Mouse (Mus musculus): ENCODE measurements around the gene Cs.

The Cs gene

DNA sequence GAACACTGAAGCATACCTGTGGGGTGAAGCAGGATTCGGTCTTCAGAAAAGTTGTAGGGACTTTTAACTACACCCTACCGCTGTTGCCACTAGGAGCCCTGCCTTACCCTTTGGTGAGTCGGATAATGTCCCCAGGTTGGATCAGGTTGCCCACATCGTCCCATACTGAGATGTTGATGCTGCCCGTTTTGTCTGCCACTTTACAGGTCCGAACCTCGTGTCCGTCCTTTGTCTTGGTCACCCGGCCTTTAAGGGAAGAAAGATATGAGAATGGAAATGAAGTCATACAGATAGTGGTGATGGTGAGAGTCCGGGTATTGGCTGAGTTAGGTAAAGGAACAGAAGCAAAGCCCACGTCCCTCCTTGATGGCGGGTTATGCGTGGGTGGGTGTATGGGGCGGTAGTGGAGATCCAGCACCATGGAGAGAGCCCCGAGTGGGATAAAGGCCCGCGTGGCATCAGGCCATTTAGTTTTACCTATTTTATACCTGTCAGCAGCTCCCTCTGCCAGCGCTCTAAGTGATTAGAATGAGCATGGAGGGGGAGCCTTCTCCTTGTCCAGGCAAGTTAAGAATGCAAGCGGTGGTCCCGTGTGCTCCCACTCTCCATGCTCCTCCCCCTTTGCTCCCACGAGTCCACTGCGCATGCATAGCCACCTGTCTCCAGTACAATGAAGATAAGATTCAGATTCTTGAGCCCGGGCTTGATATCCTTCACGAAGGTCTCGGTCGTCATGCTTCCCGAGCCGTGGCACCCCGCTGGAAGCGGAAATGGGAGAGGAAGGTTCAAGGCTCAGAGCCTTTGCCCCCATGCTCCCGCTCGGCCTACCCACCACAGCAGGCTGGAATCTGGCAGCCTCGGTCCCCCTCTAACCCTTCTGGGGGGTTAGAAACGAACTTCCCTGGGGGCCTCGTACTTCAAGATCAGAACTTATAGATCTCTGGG lies 71.3 kb downstream of the Cs start:
- WGBS = 13% methylated on average over 35 of the region's 35 CpGs

DNA sequence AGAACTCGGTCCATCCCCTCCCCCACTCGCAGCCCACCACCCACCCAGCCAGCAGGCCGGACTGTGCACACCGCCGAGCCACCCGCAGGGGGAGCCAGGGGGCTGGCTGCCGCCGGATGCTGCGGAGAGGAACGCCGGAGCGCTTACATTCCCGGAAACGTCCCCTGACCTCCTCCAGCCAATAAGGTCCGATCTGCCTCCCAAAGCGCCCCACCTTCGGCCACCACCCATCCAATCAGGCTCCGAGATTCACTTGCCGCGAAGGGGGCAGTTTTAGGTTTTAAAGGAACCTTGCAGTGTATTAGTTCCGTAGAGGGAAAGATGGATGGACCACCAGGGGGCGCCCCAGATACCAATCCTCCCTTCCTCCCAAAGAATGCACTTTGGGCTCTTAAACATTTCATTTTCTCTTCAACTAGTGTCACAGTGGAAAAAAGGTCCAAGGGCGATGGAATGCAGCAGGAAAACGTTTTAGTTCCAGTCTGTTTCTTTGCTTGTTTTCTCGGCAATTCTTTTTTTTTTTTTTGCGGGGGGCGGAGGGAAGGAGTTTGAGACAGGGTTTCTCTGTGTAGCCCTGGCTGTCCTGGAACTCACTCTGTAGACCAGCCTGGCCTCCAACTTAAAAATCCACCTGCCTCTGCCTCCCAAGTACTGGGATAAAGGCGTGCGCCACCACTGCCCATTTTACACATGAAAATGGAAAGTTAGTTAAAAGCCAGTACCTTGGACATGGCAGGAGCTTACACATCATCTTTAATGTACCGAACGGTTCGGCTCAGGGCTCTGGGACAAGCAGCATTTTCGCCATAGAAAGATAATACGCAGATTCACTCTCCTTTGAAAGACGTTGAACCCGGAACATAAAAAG lies 72.4 kb downstream of the Cs start:
- WGBS = 4% methylated on average over 36 of the region's 36 CpGs

DNA sequence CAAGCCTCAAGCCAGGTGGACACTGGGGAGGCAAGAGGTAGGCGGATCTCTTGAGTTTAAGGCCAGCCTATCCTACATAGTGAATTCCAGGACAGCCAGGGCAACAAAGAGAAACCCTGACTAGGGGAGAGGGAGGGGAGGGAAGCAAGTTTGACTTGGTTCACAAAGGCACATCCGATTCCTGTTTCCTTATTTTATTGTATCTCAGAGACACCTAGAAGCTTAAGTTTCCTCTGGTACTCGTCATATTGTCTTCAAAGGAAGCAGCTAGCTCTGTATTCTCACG lies 73.0 kb downstream of the Cs start:
- WGBS = 9% methylated on average over 4 of the region's 4 CpGs

DNA sequence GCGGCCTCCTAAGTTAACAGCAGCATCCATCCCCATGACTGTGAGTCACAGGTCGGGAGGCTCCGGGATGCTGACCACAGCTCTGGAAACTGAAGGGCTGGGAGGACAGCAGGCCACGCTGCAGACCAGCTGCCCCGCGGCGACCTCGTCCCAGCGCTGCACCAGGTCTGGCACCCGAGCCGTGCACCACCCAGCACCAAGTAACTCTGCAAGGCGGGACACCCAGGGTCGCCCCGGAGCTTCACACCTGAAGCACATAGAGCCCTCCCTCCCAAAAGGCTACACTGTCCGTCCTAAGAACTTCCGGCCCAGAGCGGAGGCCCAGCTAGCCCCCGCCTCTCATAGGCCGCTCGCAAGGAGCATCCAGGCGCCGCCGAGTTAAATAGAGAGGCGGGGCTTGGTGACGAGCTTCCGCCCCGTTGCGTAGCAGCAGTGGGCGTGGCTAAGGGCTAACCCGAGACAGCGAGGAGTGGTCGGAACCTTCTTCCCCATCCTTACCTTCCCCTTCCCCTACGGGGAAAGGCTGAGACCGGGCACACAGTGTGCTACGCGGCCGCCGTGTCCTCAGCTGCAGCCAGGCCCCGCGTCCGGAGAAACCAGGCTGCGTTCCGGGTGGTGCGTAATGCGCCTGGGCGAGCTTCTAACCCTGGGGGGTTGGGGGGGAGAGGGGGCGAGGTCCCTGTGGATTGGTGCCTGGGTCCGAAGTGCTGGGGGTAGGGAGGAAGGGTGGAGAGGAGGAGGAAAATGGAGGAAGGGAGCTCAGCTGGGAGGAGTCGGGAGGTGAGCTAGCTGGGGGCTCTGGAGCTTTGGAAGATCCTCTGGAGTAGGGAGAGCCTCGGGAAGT lies 73.9 kb downstream of the Cs start, which contains the start of the genes Nabp2 and Rnf41:
Nabp2 (minus strand) TSS at position 282 of the 844 bp plus-strand sequence.
Rnf41 (plus strand) TSS at position 447 of the 844 bp plus-strand sequence.
- WGBS = under 1% methylated on average over 50 of the region's 50 CpGs

DNA sequence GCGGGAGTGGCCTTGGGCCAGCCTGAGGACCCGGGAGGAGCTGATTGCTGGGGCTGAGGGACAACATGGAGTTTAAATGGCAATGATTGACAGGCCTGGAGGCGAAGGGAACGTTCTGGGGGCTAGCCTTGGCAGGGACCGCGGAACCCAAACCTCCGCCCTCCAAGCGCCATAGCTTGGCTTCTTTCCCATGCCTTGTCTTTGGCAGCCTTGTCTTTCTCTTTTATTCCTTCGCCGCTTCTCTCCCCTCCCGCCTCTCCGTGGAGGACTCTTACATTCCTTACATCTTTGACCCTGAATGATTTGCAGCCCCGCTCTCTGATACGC lies 74.5 kb downstream of the Cs start:
- 1% methylated on average over 14 of the region's 14 CpGs for WGBS
